Mouse (Mus musculus) forebrain, embryonic 11.5 days (tissue): Measurements from ENCODE around the gene Shisa9. TPM values are rescaled to one million over a fixed set of nuclear protein-coding genes. Genes with fewer than 3 reads are reported as not detected.

Source experiments
- ATAC-seq: fragments of 200-750 bp; cut with Nextera tagmentation; replicated peaks from 2 replicates; pipeline ENCODE4 v1.8.0; 2017; ENCODE audit warnings: moderate TSS enrichment; ENCODE audit not compliant: low FRiP score
- DNase-seq: peaks from one replicate; pipeline ENCODE4 v3.0.0-alpha.2; 2017; ENCODE audit warnings: low spot score
- H3K27ac ChIP-seq: fragments of 300-500 bp; sonication (generic); 2 replicates; pipeline ENCODE4 v1.5.1; 2014; ENCODE audit warnings: low read depth, low read length
- H3K27me3 ChIP-seq: fragments of 300-500 bp; sonication (generic); 2 replicates; pipeline ENCODE4 v1.6.1; 2014; ENCODE audit warnings: mild to moderate bottlenecking, low read length, mixed read lengths; ENCODE audit not compliant: control insufficient read depth, insufficient read depth
- H3K36me3 ChIP-seq: fragments of 300-500 bp; sonication (generic); 2 replicates; pipeline ENCODE4 v1.6.1; 2014; ENCODE audit warnings: mild to moderate bottlenecking, low read length, moderate library complexity, mixed read lengths; ENCODE audit not compliant: control insufficient read depth, insufficient read depth
- H3K4me1 ChIP-seq: fragments of 300-500 bp; sonication (generic); replicated peaks from 2 replicates; pipeline ENCODE4 v1.6.1; 2014; ENCODE audit warnings: low read length, mixed read lengths; ENCODE audit not compliant: control insufficient read depth, insufficient read depth
- H3K4me2 ChIP-seq: fragments of 300-500 bp; sonication (generic); 2 replicates; pipeline ENCODE4 v1.6.1; 2014; ENCODE audit warnings: low read depth, mild to moderate bottlenecking, low read length, moderate library complexity, mixed read lengths; ENCODE audit not compliant: severe bottlenecking
- H3K4me3 ChIP-seq: fragments of 300-500 bp; sonication (generic); 2 replicates; pipeline ENCODE4 v1.5.1; 2014; ENCODE audit warnings: low read depth, low read length
- H3K9ac ChIP-seq: fragments of 300-500 bp; sonication (generic); 2 replicates; pipeline ENCODE4 v1.6.1; 2014; ENCODE audit warnings: low read length
- H3K9me3 ChIP-seq: fragments of 300-500 bp; sonication (generic); 2 replicates; pipeline ENCODE4 v1.6.1; 2016; ENCODE audit warnings: low read length, mixed read lengths; ENCODE audit not compliant: control insufficient read depth
- WGBS: fragments of 180-500 bp; shearing (Covaris S2); extraction: QIAGEN DNeasy Blood & Tissue Kit; methylation state at CpG from one replicate; pipeline ENCODE4 v1.1.7; 2014; 5-methylcytosine and 5-hydroxymethylcytosine counted together
- polyA plus RNA-seq: library from polyadenylated mRNA; unstranded; fragments of >200 nt; fragmentation: Nextera tagmentation; extraction: Ambion mirVana; gene quantifications from 2 replicates; pipeline ENCODE4 v1.2.1, GENCODE M21; 2014

The Shisa9 gene
- polyA plus RNA-seq, 1 experiment from 2014 or later: 0.86 TPM

DNA sequence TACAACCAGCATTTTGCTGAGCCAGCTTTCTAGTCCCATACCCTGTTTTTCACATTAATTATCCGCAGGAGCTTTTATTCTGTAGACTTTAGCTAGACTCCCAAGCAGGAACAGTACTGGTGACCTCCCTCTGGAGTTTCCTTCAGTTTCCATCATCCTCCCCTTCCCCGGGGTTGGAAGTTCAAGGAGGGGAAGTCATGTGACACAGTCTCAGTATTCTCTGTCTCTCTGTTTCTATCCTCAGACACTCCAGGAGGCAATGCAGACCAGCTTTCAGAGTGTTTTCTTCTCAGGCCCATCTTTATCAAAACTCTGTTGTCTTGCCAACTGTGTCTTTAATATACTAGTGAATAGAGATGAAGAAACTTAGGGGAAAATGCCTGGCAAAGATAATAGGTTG, 250.4 kb downstream of the Shisa9 start:
- H3K4me1 ChIP-seq: no peaks in the 10 kb centered on the region
- no peaks in the 10 kb centered on the region for H3K36me3 ChIP-seq
- WGBS: 78% methylated on average over 2 of the region's 2 CpGs
- DNase-seq: no peak
- H3K4me3 ChIP-seq: no peak overlapping the region
- H3K27me3 ChIP-seq: no peaks in the 10 kb centered on the region
- no peak overlapping the region for H3K27ac ChIP-seq
- no peak overlapping the region for H3K4me2 ChIP-seq
- no peaks in the 10 kb centered on the region for H3K9me3 ChIP-seq
- no peak overlapping the region for H3K9ac ChIP-seq
- no peak for ATAC-seq

DNA sequence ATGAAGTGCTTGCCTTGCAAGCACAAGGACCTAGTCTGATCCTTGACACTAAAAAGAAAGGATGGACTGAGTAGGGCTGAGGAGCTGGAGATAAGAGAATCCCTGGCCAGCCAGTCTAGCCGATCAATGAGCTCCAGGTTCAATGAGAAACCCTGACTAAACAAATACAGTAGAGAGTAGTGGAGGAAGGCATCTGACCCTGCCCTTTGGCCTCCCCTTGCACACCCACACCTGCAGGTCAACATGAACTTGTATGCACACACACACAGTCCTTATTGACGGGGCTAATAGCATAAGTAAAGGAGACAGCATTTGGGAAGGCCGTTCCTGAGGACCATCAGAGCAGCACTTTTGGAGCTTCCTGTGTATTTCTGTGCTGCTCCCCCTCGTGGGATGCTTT, 254.7 kb downstream of the Shisa9 start:
- H3K4me3 ChIP-seq: no peak overlapping the region
- no peak overlapping the region for H3K27ac ChIP-seq
- DNase-seq (no peak), ATAC-seq (no peak)
- no peak overlapping the region for H3K4me2 ChIP-seq
- no peaks in the 10 kb centered on the region for H3K9me3 ChIP-seq
- H3K36me3 ChIP-seq: no peaks in the 10 kb centered on the region
- no peaks in the 10 kb centered on the region for H3K27me3 ChIP-seq
- no peak overlapping the region for H3K9ac ChIP-seq
- WGBS: 80% methylated on average over 4 of the region's 4 CpGs
- no peaks in the 10 kb centered on the region for H3K4me1 ChIP-seq

GRCm38 (mm10) chr16:12259361-12259760, 275.4 kb downstream of the Shisa9 start:
- no peak overlapping the region for H3K4me2 ChIP-seq
- H3K4me3 ChIP-seq: no peak overlapping the region
- H3K9ac ChIP-seq: no peak overlapping the region
- H3K9me3 ChIP-seq: no peaks in the 10 kb centered on the region
- ATAC-seq (no peak), DNase-seq (no peak)
- no peaks in the 10 kb centered on the region for H3K4me1 ChIP-seq
- no peaks in the 10 kb centered on the region for H3K27me3 ChIP-seq
- H3K36me3 ChIP-seq: no peaks in the 10 kb centered on the region
- H3K27ac ChIP-seq: no peak overlapping the region
- WGBS: 3% methylated on average over 2 of the region's 2 CpGs

DNA sequence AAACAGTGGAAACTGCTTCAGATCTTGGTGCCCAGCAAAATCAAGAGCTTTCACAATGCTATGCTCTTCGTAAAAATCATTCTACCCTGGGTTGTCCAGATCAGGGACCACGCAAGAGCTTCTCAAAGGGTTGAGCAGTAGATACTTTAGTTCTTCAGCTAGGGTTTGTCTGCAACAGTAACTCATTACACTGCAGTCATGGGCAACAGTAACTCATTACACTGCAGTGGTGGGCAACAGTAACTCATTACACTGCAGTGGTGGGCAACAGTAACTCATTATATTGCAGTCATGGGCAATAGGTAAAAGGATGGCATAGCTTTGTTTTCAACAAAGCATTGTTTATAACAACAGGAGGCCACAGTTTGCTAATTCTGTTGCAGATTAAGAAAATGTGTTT, 281.9 kb downstream of the Shisa9 start:
- WGBS: 93% methylated on average over 2 of the region's 2 CpGs
- no peak overlapping the region for H3K4me3 ChIP-seq
- H3K27me3 ChIP-seq: no peaks in the 10 kb centered on the region
- H3K36me3 ChIP-seq: no peaks in the 10 kb centered on the region
- H3K9ac ChIP-seq: no peak overlapping the region
- DNase-seq: no peak
- ATAC-seq: no peak
- no peaks in the 10 kb centered on the region for H3K4me1 ChIP-seq
- H3K27ac ChIP-seq: no peak overlapping the region
- H3K9me3 ChIP-seq: no peaks in the 10 kb centered on the region
- H3K4me2 ChIP-seq: no peak overlapping the region

GRCm38 (mm10) chr16:12300523-12300922, 316.6 kb downstream of the Shisa9 start:
- ATAC-seq (no peak), DNase-seq (no peak)
- Histone ChIP-seq H3K4me2 (no peak overlapping the region), H3K27ac (no peak overlapping the region), H3K27me3 (no peaks in the 10 kb centered on the region), H3K9ac (no peak overlapping the region), H3K4me3 (no peak overlapping the region), H3K9me3 (no peaks in the 10 kb centered on the region), H3K36me3 (no peaks in the 10 kb centered on the region), H3K4me1 (no peaks in the 10 kb centered on the region)
- WGBS: 66% methylated on average over 5 of the region's 5 CpGs

- no peak overlapping the region for H3K4me2 ChIP-seq
- H3K27me3 ChIP-seq: no peaks in the 10 kb centered on the region
- no peaks in the 10 kb centered on the region for H3K36me3 ChIP-seq
- no peaks in the 10 kb centered on the region for H3K9me3 ChIP-seq
- no peak overlapping the region for H3K9ac ChIP-seq
- DNase-seq: no peak
- no peaks in the 10 kb centered on the region for H3K4me1 ChIP-seq
- H3K27ac ChIP-seq: no peak overlapping the region
- no peak for ATAC-seq
- no peak overlapping the region for H3K4me3 ChIP-seq
Measured at GRCm38 (mm10) chr16:12303420-12303819, 319.5 kb downstream of the Shisa9 start.

DNA sequence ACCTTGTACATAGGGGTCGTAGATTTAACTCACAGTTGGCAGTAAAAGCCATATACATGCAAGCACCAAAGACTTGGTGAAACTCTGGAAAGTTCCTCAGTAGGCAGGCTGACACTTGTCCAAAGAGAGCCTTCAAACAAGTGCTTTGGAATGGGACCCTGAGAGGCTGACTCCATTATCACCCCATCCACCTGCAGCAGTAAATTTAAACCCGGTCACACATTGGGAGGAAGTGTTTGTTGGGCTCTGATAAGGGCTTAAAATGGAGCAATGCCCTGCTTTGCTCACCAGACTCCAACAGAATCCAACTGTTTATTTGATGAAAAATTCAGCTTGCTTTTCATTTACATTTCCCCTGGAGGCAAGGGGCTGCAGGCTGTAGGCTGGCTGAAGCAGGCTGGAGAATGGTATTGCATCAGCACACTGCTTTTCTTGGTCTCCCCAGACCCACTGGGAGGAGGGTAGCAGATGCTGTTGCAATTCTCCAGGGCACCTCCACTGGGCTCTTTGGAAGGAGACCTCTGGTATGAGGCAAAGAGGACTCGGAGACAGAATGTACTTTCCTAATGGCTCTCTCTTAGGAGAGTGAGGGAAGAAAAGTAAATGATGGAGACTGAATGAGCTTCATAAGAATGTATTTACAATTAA, 323.5 kb downstream of the Shisa9 start:
- no peak for ATAC-seq
- no peak for DNase-seq
- no peaks in the 10 kb centered on the region for H3K27me3 ChIP-seq
- WGBS: 80% methylated on average over 3 of the region's 3 CpGs
- no peaks in the 10 kb centered on the region for H3K9me3 ChIP-seq
- no peak overlapping the region for H3K4me3 ChIP-seq
- no peak overlapping the region for H3K4me2 ChIP-seq
- no peaks in the 10 kb centered on the region for H3K4me1 ChIP-seq
- H3K27ac ChIP-seq: no peak overlapping the region
- no peak overlapping the region for H3K9ac ChIP-seq
- H3K36me3 ChIP-seq: no peaks in the 10 kb centered on the region

DNA sequence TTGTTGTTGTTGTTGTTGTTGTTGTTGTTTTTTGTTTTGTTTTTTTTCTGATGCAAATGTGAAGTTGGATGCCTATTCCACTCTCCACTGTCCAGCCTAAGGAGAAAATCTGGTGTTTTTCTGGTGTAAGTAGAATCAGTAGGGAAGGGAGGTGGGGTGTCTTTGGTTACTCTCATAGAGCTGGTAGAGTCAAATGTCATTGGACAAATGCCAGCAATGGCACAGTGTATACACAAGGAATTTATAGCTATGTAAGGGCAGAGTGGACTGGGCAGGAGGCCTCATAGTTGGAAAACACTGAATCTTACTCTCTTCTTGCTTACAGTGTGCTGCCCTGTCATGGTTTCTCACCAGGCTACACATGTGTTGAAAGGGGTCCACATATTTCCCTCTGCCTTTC, 325.9 kb downstream of the Shisa9 start:
- no peak for DNase-seq
- Histone ChIP-seq H3K4me3 (no peak overlapping the region), H3K9ac (no peak overlapping the region), H3K27me3 (no peaks in the 10 kb centered on the region), H3K36me3 (no peaks in the 10 kb centered on the region), H3K9me3 (no peaks in the 10 kb centered on the region), H3K4me1 (no peaks in the 10 kb centered on the region), H3K4me2 (no peak overlapping the region), H3K27ac (no peak overlapping the region)
- no peak for ATAC-seq

- no peak overlapping the region for H3K9ac ChIP-seq
- no peaks in the 10 kb centered on the region for H3K4me1 ChIP-seq
Measured at GRCm38 (mm10) chr16:12315627-12316026, 331.7 kb downstream of the Shisa9 start.

More at GRCm38 (mm10) chr16:12315627-12316026, 331.7 kb downstream of the Shisa9 start:
- Histone ChIP-seq H3K27ac (no peak overlapping the region), H3K36me3 (no peaks in the 10 kb centered on the region), H3K4me2 (no peak overlapping the region), H3K4me3 (no peak overlapping the region), H3K9me3 (no peaks in the 10 kb centered on the region), H3K27me3 (no peaks in the 10 kb centered on the region)
- no peak for DNase-seq
- ATAC-seq: no peak
